Comparison of ENCODE assay signal across 26 mouse cellular contexts in genomic region chr5:35334416-35335059, GRCm38 (mm10). TPM values are rescaled to one million over a fixed set of nuclear protein-coding genes. Genes with fewer than 3 reads are reported as not detected.
DNase-seq lines count a peak whose midpoint lies in the region; ATAC-seq lines count a peak whose summit lies in the region.
"Had no signal": no experiment of that assay in that cellular context is flagged by ENCODE, and none has a peak within 500 bp of the region (broad histone marks: within the 10 kb centered on the region; RNA-seq: fewer than 3 reads in every experiment).

No protein-coding gene starts in this region.

- no peak overlapping the region for H3K27ac ChIP-seq in forebrain, embryonic 11.5 days (ENCODE audit: low read depth, low read length)
- H3K27ac ChIP-seq in forebrain, embryonic 10.5 days = no peak overlapping the region
- H3K27ac ChIP-seq in hindbrain, embryonic 14.5 days = no peak overlapping the region
- no peak overlapping the region for H3K27ac ChIP-seq in hindbrain, embryonic 12.5 days
- no peak overlapping the region for H3K27ac ChIP-seq in limb, embryonic 15.5 days
- no peak overlapping the region for H3K27ac ChIP-seq in limb, embryonic 10.5 days
- no peak overlapping the region for H3K27ac ChIP-seq in forebrain, embryonic 15.5 days (replicated peaks)
- H3K27ac ChIP-seq: intestine, embryonic 15.5 days; layer of hippocampus, adult 2 months; liver, embryonic 15.5 days; macrophage; stomach, embryonic 15.5 days had no signal

- DNase-seq in forebrain, embryonic 11.5 days (ENCODE audit: low spot score) = no peak
- DNase-seq in forebrain, embryonic 10.5 days (ENCODE audit: extremely low spot score, low spot score) = no peak
- DNase-seq in hindbrain, embryonic 14.5 days (ENCODE audit: low spot score) = no peak
- no peak for DNase-seq in limb, embryonic 10.5 days (ENCODE audit: low spot score)
- DNase-seq in thymus, postnatal 4 days = no peak
- DNase-seq: adrenal gland, postnatal 14 days; cerebellum, adult 11-12 months; cerebellum, postnatal 14 days; heart, postnatal 36 days; kidney, postnatal 10 days; layer of hippocampus, postnatal 36 days; retina, postnatal 1 day; thymus, adult 2 months had no signal

- no peak overlapping the region for H3K4me2 ChIP-seq in forebrain, embryonic 11.5 days (ENCODE audit: low read depth, low read length, severe bottlenecking)
- H3K4me2 ChIP-seq in hindbrain, embryonic 14.5 days (replicated peaks) = no peak overlapping the region
- no peak overlapping the region for H3K4me2 ChIP-seq in hindbrain, embryonic 12.5 days (replicated peaks)
- H3K4me2 ChIP-seq in limb, embryonic 15.5 days = no peak overlapping the region
- H3K4me2 ChIP-seq in forebrain, embryonic 15.5 days (replicated peaks) = no peak overlapping the region
- H3K4me2 ChIP-seq: intestine, embryonic 15.5 days; liver, embryonic 15.5 days; stomach, embryonic 15.5 days had no signal

- no peak overlapping the region for H3K9ac ChIP-seq in forebrain, embryonic 11.5 days (ENCODE audit: low read length)
- H3K9ac ChIP-seq in hindbrain, embryonic 14.5 days = no peak overlapping the region
- H3K9ac ChIP-seq in hindbrain, embryonic 12.5 days = no peak overlapping the region
- no peak overlapping the region for H3K9ac ChIP-seq in limb, embryonic 15.5 days
- no peak overlapping the region for H3K9ac ChIP-seq in forebrain, embryonic 15.5 days (replicated peaks)
- H3K9ac ChIP-seq: intestine, embryonic 15.5 days; liver, embryonic 15.5 days; stomach, embryonic 15.5 days had no signal

- H3K36me3 ChIP-seq in forebrain, embryonic 11.5 days (ENCODE audit: control insufficient read depth, insufficient read depth, low read length) = no peaks in the 10 kb centered on the region
- H3K36me3 ChIP-seq in forebrain, embryonic 10.5 days (replicated peaks) = no peaks in the 10 kb centered on the region
- no peaks in the 10 kb centered on the region for H3K36me3 ChIP-seq in hindbrain, embryonic 14.5 days (replicated peaks; ENCODE audit: control insufficient read depth, insufficient read depth)
- no peaks in the 10 kb centered on the region for H3K36me3 ChIP-seq in hindbrain, embryonic 12.5 days
- no peaks in the 10 kb centered on the region for H3K36me3 ChIP-seq in limb, embryonic 15.5 days
- no peaks in the 10 kb centered on the region for H3K36me3 ChIP-seq in limb, embryonic 10.5 days
- H3K36me3 ChIP-seq in forebrain, embryonic 15.5 days = no peaks in the 10 kb centered on the region
- H3K36me3 ChIP-seq: G1E; intestine, embryonic 15.5 days; liver, embryonic 15.5 days; stomach, embryonic 15.5 days had no signal

- no peaks in the 10 kb centered on the region for H3K9me3 ChIP-seq in forebrain, embryonic 11.5 days (ENCODE audit: control insufficient read depth, low read length)
- no peaks in the 10 kb centered on the region for H3K9me3 ChIP-seq in forebrain, embryonic 10.5 days
- no peaks in the 10 kb centered on the region for H3K9me3 ChIP-seq in hindbrain, embryonic 14.5 days (ENCODE audit: control insufficient read depth, low read length)
- no peaks in the 10 kb centered on the region for H3K9me3 ChIP-seq in hindbrain, embryonic 12.5 days (replicated peaks)
- no peaks in the 10 kb centered on the region for H3K9me3 ChIP-seq in limb, embryonic 15.5 days
- H3K9me3 ChIP-seq in limb, embryonic 10.5 days (replicated peaks) = no peaks in the 10 kb centered on the region
- H3K9me3 ChIP-seq in forebrain, embryonic 15.5 days = no peaks in the 10 kb centered on the region
- H3K9me3 ChIP-seq: G1E; intestine, embryonic 15.5 days; liver, embryonic 15.5 days; stomach, embryonic 15.5 days had no signal

- H3K4me3 ChIP-seq in forebrain, embryonic 11.5 days (ENCODE audit: low read depth, low read length) = no peak overlapping the region
- H3K4me3 ChIP-seq in forebrain, embryonic 10.5 days = no peak overlapping the region
- no peak overlapping the region for H3K4me3 ChIP-seq in hindbrain, embryonic 14.5 days (replicated peaks; ENCODE audit: low read length)
- H3K4me3 ChIP-seq in hindbrain, embryonic 12.5 days = no peak overlapping the region
- no peak overlapping the region for H3K4me3 ChIP-seq in limb, embryonic 15.5 days
- no peak overlapping the region for H3K4me3 ChIP-seq in limb, embryonic 10.5 days
- H3K4me3 ChIP-seq in forebrain, embryonic 15.5 days = no peak overlapping the region
- H3K4me3 ChIP-seq: intestine, embryonic 15.5 days; layer of hippocampus, adult 2 months; liver, embryonic 15.5 days; stomach, embryonic 15.5 days had no signal

- WGBS in forebrain, embryonic 11.5 days = 78% methylated on average over 9 of the region's 9 CpGs
- WGBS in forebrain, embryonic 10.5 days = 83% methylated on average over 9 of the region's 9 CpGs
- WGBS in hindbrain, embryonic 14.5 days = 88% methylated on average over 9 of the region's 9 CpGs
- WGBS in hindbrain, embryonic 12.5 days = 84% methylated on average over 9 of the region's 9 CpGs
- WGBS in limb, embryonic 15.5 days = 80% methylated on average over 9 of the region's 9 CpGs
- 85% methylated on average over 9 of the region's 9 CpGs for WGBS in limb, embryonic 10.5 days
- WGBS in forebrain, embryonic 15.5 days = 69% methylated on average over 9 of the region's 9 CpGs

- H3K27me3 ChIP-seq in forebrain, embryonic 11.5 days (ENCODE audit: control insufficient read depth, insufficient read depth, low read length) = no peaks in the 10 kb centered on the region
- H3K27me3 ChIP-seq in forebrain, embryonic 10.5 days (ENCODE audit: poor library complexity, severe bottlenecking) = no peaks in the 10 kb centered on the region; the same call in 1 of the 2 replicates
- no peaks in the 10 kb centered on the region for H3K27me3 ChIP-seq in hindbrain, embryonic 14.5 days (ENCODE audit: control insufficient read depth, insufficient read depth, low read length)
- 0 out of 2 replicates have a peak, but pooled peaks cover 2% of the 10 kb centered on the region for H3K27me3 ChIP-seq in hindbrain, embryonic 12.5 days
- no peaks in the 10 kb centered on the region; the same call in 1 of the 2 replicates for H3K27me3 ChIP-seq in limb, embryonic 15.5 days
- H3K27me3 ChIP-seq in limb, embryonic 10.5 days (ENCODE audit: low read depth, poor library complexity, severe bottlenecking) = peaks cover 36% of the 10 kb centered on the region; the same call in 1 of the 2 replicates
- no peaks in the 10 kb centered on the region for H3K27me3 ChIP-seq in forebrain, embryonic 15.5 days
- H3K27me3 ChIP-seq: liver, embryonic 15.5 days; stomach, embryonic 15.5 days had no signal

- ATAC-seq in forebrain, embryonic 11.5 days (replicated peaks; ENCODE audit: low FRiP score) = 0 out of 2 replicates have a peak, but pooled peaks have one; percentile 49
- peak; percentile 65; the same call in 1 of the 2 replicates for ATAC-seq in hindbrain, embryonic 14.5 days (ENCODE audit: low FRiP score)
- no peak for ATAC-seq in hindbrain, embryonic 12.5 days (ENCODE audit: low FRiP score)
- 0 out of 2 replicates have a peak, but pooled peaks have one; percentile 52 for ATAC-seq in limb, embryonic 15.5 days (ENCODE audit: insufficient number of reproducible peaks, low FRiP score, low TSS enrichment, low read depth)
- peak; percentile 85 for ATAC-seq in forebrain, embryonic 15.5 days (replicated peaks)
- ATAC-seq: activated CD4-positive, CD25-positive, alpha-beta regulatory T cell, adult 4 months; intestine, embryonic 15.5 days had no signal

- no peaks in the 10 kb centered on the region for H3K4me1 ChIP-seq in forebrain, embryonic 11.5 days (replicated peaks; ENCODE audit: control insufficient read depth, insufficient read depth, low read length)
- H3K4me1 ChIP-seq in forebrain, embryonic 10.5 days = peaks cover 3% of the 10 kb centered on the region; the same call in 1 of the 2 replicates
- H3K4me1 ChIP-seq in hindbrain, embryonic 14.5 days (replicated peaks; ENCODE audit: control insufficient read depth, insufficient read depth, low read length) = no peaks in the 10 kb centered on the region
- no peaks in the 10 kb centered on the region for H3K4me1 ChIP-seq in hindbrain, embryonic 12.5 days
- no peaks in the 10 kb centered on the region for H3K4me1 ChIP-seq in limb, embryonic 15.5 days
- no peaks in the 10 kb centered on the region for H3K4me1 ChIP-seq in limb, embryonic 10.5 days
- peaks cover 14% of the 10 kb centered on the region for H3K4me1 ChIP-seq in forebrain, embryonic 15.5 days
- H3K4me1 ChIP-seq: intestine, embryonic 15.5 days; liver, embryonic 15.5 days; stomach, embryonic 15.5 days had no signal

RNA-seq across cellular contexts. Expression of gene Hmx1, which starts 54.4 kb away (rescaled TPM):
- polyA plus RNA-seq in forebrain, embryonic 11.5 days (2014; fragmentation: Nextera tagmentation; extraction: Ambion mirVana) = 0.44 and 0.55 TPM in 2 replicates
- polyA plus RNA-seq in forebrain, embryonic 10.5 days (2016; fragmentation: Nextera tagmentation; extraction: Ambion mirVana) = 0.38 and 0.69 TPM in 2 replicates
- 0.26 TPM in 1 of 2 replicates, not detected in the other for polyA plus RNA-seq in hindbrain, embryonic 14.5 days (2014; fragmentation: Nextera tagmentation; extraction: Ambion mirVana)
- polyA plus RNA-seq in hindbrain, embryonic 12.5 days (2016; fragmentation: Nextera tagmentation; extraction: Ambion mirVana) = 15.5 and 17.3 TPM in 2 replicates
- polyA plus RNA-seq in limb, embryonic 15.5 days (2015; fragmentation: Nextera tagmentation; extraction: Ambion mirVana) = not detected in 2 replicates
- 0.13 and 0.35 TPM in 2 replicates for polyA plus RNA-seq in limb, embryonic 10.5 days (2016; fragmentation: Nextera tagmentation; extraction: Ambion mirVana)
- not detected in 2 replicates for polyA plus RNA-seq in forebrain, embryonic 15.5 days (2015; fragmentation: Nextera tagmentation; extraction: Ambion mirVana)
- polyA plus RNA-seq: activated CD4-positive, CD25-positive, alpha-beta regulatory T cell, adult 4 months; frontal cortex, adult 2 months; G1E; liver, embryonic 15.5 days; lung, embryonic 16.5 days; macrophage; urinary bladder, adult 2 months had no signal

RNA-seq across cellular contexts. Expression of gene Adra2c, which starts 56.4 kb away (rescaled TPM):
- 0.05 TPM in 1 of 2 replicates, not detected in the other for polyA plus RNA-seq in forebrain, embryonic 11.5 days (2014; fragmentation: Nextera tagmentation; extraction: Ambion mirVana)
- not detected in 2 replicates for polyA plus RNA-seq in forebrain, embryonic 10.5 days (2016; fragmentation: Nextera tagmentation; extraction: Ambion mirVana)
- polyA plus RNA-seq in hindbrain, embryonic 14.5 days (2014; fragmentation: Nextera tagmentation; extraction: Ambion mirVana) = 0.67 and 1.1 TPM in 2 replicates
- polyA plus RNA-seq in hindbrain, embryonic 12.5 days (2016; fragmentation: Nextera tagmentation; extraction: Ambion mirVana) = 0.36 and 0.38 TPM in 2 replicates
- polyA plus RNA-seq in limb, embryonic 15.5 days (2015; fragmentation: Nextera tagmentation; extraction: Ambion mirVana) = not detected in 2 replicates
- polyA plus RNA-seq in limb, embryonic 10.5 days (2016; fragmentation: Nextera tagmentation; extraction: Ambion mirVana) = not detected in 2 replicates
- 0.89 and 1.1 TPM in 2 replicates for polyA plus RNA-seq in forebrain, embryonic 15.5 days (2015; fragmentation: Nextera tagmentation; extraction: Ambion mirVana)
- polyA plus RNA-seq: activated CD4-positive, CD25-positive, alpha-beta regulatory T cell, adult 4 months; G1E; liver, embryonic 15.5 days; lung, embryonic 16.5 days; macrophage had no signal
